Mouse (Mus musculus) C2C12 (cell line): ENCODE results near the gene Barx1.

Source experiments
- CEBPB ChIP-seq: IDR thresholded peaks from one replicate; pipeline ENCODE4 v1.6.1; 2011; ENCODE audit warnings: low read depth, mild to moderate bottlenecking, control low read depth, moderate library complexity
- CTCF ChIP-seq: IDR thresholded peaks from one replicate; pipeline ENCODE4 v1.5.1; 2011; ENCODE audit not compliant: control insufficient read depth, insufficient read depth, insufficient read length
- FOSL1 ChIP-seq: IDR thresholded peaks from one replicate; pipeline ENCODE4 v1.8.0; 2011; ENCODE audit warnings: mild to moderate bottlenecking, low read length; ENCODE audit not compliant: poor library complexity, insufficient read depth, severe bottlenecking
- MAX ChIP-seq: IDR thresholded peaks from one replicate; pipeline ENCODE4 v1.6.1; 2011; ENCODE audit warnings: mild to moderate bottlenecking, control low read depth
- MYOD1 ChIP-seq: IDR thresholded peaks from one replicate; pipeline ENCODE4 v1.6.1; 2011; ENCODE audit warnings: low read depth; ENCODE audit not compliant: control insufficient read depth, insufficient read length
- MYOG ChIP-seq: IDR thresholded peaks from one replicate; pipeline ENCODE4 v1.6.1; 2011; ENCODE audit not compliant: control insufficient read depth, insufficient read length; ENCODE audit errors: extremely low read depth
- USF1 ChIP-seq: IDR thresholded peaks from one replicate; pipeline ENCODE4 v1.6.1; 2011; ENCODE audit warnings: low read depth, mild to moderate bottlenecking, control low read depth, moderate library complexity

- TF ChIP-seq CTCF (no peak), MYOG (no peak), MAX (no peak), MYOD1 (no peak), USF1 (no peak), CEBPB (no peak), FOSL1 (no peak)
Measured at GRCm38 (mm10) chr13:48661561-48661960, 1.2 kb upstream of the Barx1 start.
